Mouse (Mus musculus) heart, adult 18-20 months (tissue): ENCODE results near the gene Dapk2. TPM values are rescaled to one million over a fixed set of nuclear protein-coding genes. Genes with fewer than 3 reads are reported as not detected.
A peak's percentile ranks its signal among the peaks of the same experiment; 100 is the strongest.

Experiments used
- DNase-seq, 2 experiments: peaks; one replicate each; pipeline ENCODE4 v3.0.0; 2021 to 2022; ENCODE audit warnings: mixed read lengths in 1 of 2
- total RNA-seq, 2 experiments: library from RNA; stranded (reverse); gene quantifications; 2 replicates each; pipeline ENCODE4 v1.2.3; 2021

Gene Dapk2
- total RNA-seq, 2 experiments from 2014 or later = 4.0 to 4.9 TPM

- no peak for DNase-seq
These were observed 28.4 kb downstream of the Dapk2 start for GRCm38 (mm10) chr9:66186426-66186825.

GRCm38 (mm10) chr9:66189026-66189425 is 31.0 kb downstream of the Dapk2 start:
- no peak for DNase-seq

GRCm38 (mm10) chr9:66194003-66194402 is 36.0 kb downstream of the Dapk2 start:
- DNase-seq = no peak

GRCm38 (mm10) chr9:66196561-66196960 is 38.5 kb downstream of the Dapk2 start:
- no peak for DNase-seq

- DNase-seq = no peak
These were observed 40.5 kb downstream of the Dapk2 start for GRCm38 (mm10) chr9:66198533-66198932.

- DNase-seq = no peak
These were observed 41.8 kb downstream of the Dapk2 start for GRCm38 (mm10) chr9:66199657-66200410.

- DNase-seq = no peak
These were observed 42.4 kb downstream of the Dapk2 start for GRCm38 (mm10) chr9:66200411-66200789.

GRCm38 (mm10) chr9:66201665-66202064 is 43.6 kb downstream of the Dapk2 start:
- peak in 1 of 2 experiments; percentile 29 for DNase-seq

GRCm38 (mm10) chr9:66202463-66202862 is 44.4 kb downstream of the Dapk2 start:
- no peak for DNase-seq

GRCm38 (mm10) chr9:66205702-66206101 is 47.7 kb downstream of the Dapk2 start:
- DNase-seq = peak; percentile 40 to 60

GRCm38 (mm10) chr9:66206825-66207224 is 48.8 kb downstream of the Dapk2 start:
- DNase-seq = peak; percentile 59 to 79

GRCm38 (mm10) chr9:66211420-66211819 is 53.4 kb downstream of the Dapk2 start:
- peak in 1 of 2 experiments; percentile 40 for DNase-seq

GRCm38 (mm10) chr9:66212088-66212487 is 54.1 kb downstream of the Dapk2 start:
- peak in 1 of 2 experiments; percentile 32 for DNase-seq

GRCm38 (mm10) chr9:66212802-66213201 is 54.8 kb downstream of the Dapk2 start:
- no peak for DNase-seq

GRCm38 (mm10) chr9:66213386-66214032 is 55.5 kb downstream of the Dapk2 start:
- DNase-seq = peak; percentile 72 to 83

- DNase-seq = no peak
These were observed 57.5 kb downstream of the Dapk2 start for GRCm38 (mm10) chr9:66215551-66215950.

- DNase-seq = no peak
These were observed 59.9 kb downstream of the Dapk2 start for GRCm38 (mm10) chr9:66217970-66218369.

- DNase-seq = peak; percentile 65 to 77
These were observed 61.1 kb downstream of the Dapk2 start for GRCm38 (mm10) chr9:66218917-66219725.

GRCm38 (mm10) chr9:66223872-66224271 is 65.8 kb downstream of the Dapk2 start:
- DNase-seq = no peak

- DNase-seq = no peak
These were observed 67.9 kb downstream of the Dapk2 start for GRCm38 (mm10) chr9:66225737-66226485.

GRCm38 (mm10) chr9:66228456-66229151 is 70.6 kb downstream of the Dapk2 start:
- no peak for DNase-seq
